Mouse (Mus musculus): ENCODE data around the gene Paox. TPM values are rescaled to one million over a fixed set of nuclear protein-coding genes. Genes with fewer than 3 reads are reported as not detected.

Gene Paox
- total RNA-seq (2012; rRNA removed) (0.29 TPM in 1 of 2 replicates, not detected in the other), polyA plus RNA-seq (2012; ENCODE audit: insufficient read depth in 1 of 2, insufficient read length in 2 of 2, low read depth in 1 of 2, low replicate concordance in 2 of 2, missing spikeins in 1 of 2) (under 1 TPM in 1 of 2 experiments, not detected in 1; 0.25 TPM)

GRCm38 (mm10) chr7:140115583-140116328 lies at the start of gene Paox:
Gene Paox (plus strand): TSS chr7:140115799.
- H3K4me1 ChIP-seq (ENCODE audit: control insufficient read depth in 1 of 2, insufficient read depth in 2 of 2, low read length in 2 of 2): peaks cover 5% of the 10 kb centered on the region in 2 experiments; a peak in 3 of 4 replicates
- peak; percentile 81 for DNase-seq (ENCODE audit: low read depth, low spot score)
- TF ChIP-seq EP300 (IDR thresholded peaks at IDR 0.05; ENCODE audit: low read depth in 1 of 2, low read length in 2 of 2): no peak
- TF ChIP-seq SIN3A (IDR thresholded peaks at IDR 0.05; ENCODE audit: low read length): peak; percentile 55
- TF ChIP-seq ETS1 (IDR thresholded peaks at IDR 0.05; ENCODE audit: low read depth, low read length): peak; percentile 20; the same call in 1 of the 2 replicates
- no peak for TF ChIP-seq SMC3 (IDR thresholded peaks at IDR 0.05; ENCODE audit: low read depth, low read length)
- H3K9ac ChIP-seq (ENCODE audit: control insufficient read depth, low read depth, low read length, poor library complexity, severe bottlenecking): peak within 1 kb of the TSS; percentile 81
- peak within 1 kb of the TSS; percentile 65 for H3K27ac ChIP-seq (ENCODE audit: control insufficient read depth, low read depth, low read length)
- peak within 1 kb of the TSS; percentile 73 to 79 for H3K4me3 ChIP-seq (ENCODE audit: control insufficient read depth in 1 of 2, insufficient read depth in 1 of 2, low read depth in 2 of 2, low read length in 2 of 2)
- peaks cover 0 to 2% of the 10 kb centered on the region in 2 experiments; a peak in 2 of 4 replicates for H3K36me3 ChIP-seq (ENCODE audit: control insufficient read depth in 1 of 2, insufficient read depth in 2 of 2, low read length in 2 of 2)
- peaks cover 3% of the 10 kb centered on the region for H3K79me2 ChIP-seq (ENCODE audit: control insufficient read depth, insufficient read depth, low read length, poor library complexity)
- no peaks in the 10 kb centered on the region for H3K27me3 ChIP-seq (ENCODE audit: control insufficient read depth in 1 of 2, insufficient read depth in 2 of 2, low read length in 2 of 2)
- H3K9me3 ChIP-seq (replicated peaks; ENCODE audit: insufficient read depth, low read length): no peaks in the 10 kb centered on the region

- Histone ChIP-seq H3K9ac (ENCODE audit: control insufficient read depth, low read depth, low read length, poor library complexity, severe bottlenecking) (no peak overlapping the region), H3K36me3 (ENCODE audit: control insufficient read depth in 1 of 2, insufficient read depth in 2 of 2, low read length in 2 of 2) (no peaks in the 10 kb centered on the region), H3K27ac (ENCODE audit: control insufficient read depth, low read depth, low read length) (no peak overlapping the region), H3K27me3 (ENCODE audit: control insufficient read depth in 1 of 2, insufficient read depth in 2 of 2, low read length in 2 of 2) (no peaks in the 10 kb centered on the region; a peak in 1 of 4 replicates), H3K79me2 (ENCODE audit: control insufficient read depth, insufficient read depth, low read length, poor library complexity) (no peaks in the 10 kb centered on the region), H3K9me3 (replicated peaks; ENCODE audit: insufficient read depth, low read length) (no peaks in the 10 kb centered on the region), H3K4me1 (ENCODE audit: control insufficient read depth in 1 of 2, insufficient read depth in 2 of 2, low read length in 2 of 2) (no peaks in the 10 kb centered on the region), H3K4me3 (ENCODE audit: control insufficient read depth in 1 of 2, insufficient read depth in 1 of 2, low read depth in 2 of 2, low read length in 2 of 2) (no peak overlapping the region)
- DNase-seq (ENCODE audit: low read depth, low spot score): no peak
- no peak for TF ChIP-seq BHLHE40 (IDR thresholded peaks at IDR 0.05; ENCODE audit: borderline replicate concordance, low read depth, low read length)
- no peak for TF ChIP-seq MYB (IDR thresholded peaks at IDR 0.05; ENCODE audit: low read depth, low read length)
Observed at GRCm38 (mm10) chr7:140067397-140067796, 48.2 kb upstream of the Paox start.

- H3K4me3 ChIP-seq (ENCODE audit: control insufficient read depth in 1 of 2, insufficient read depth in 1 of 2, low read depth in 2 of 2, low read length in 2 of 2): no peak overlapping the region
- no peak overlapping the region for H3K9ac ChIP-seq (ENCODE audit: control insufficient read depth, low read depth, low read length, poor library complexity, severe bottlenecking)
- H3K27me3 ChIP-seq (ENCODE audit: control insufficient read depth in 1 of 2, insufficient read depth in 2 of 2, low read length in 2 of 2): no peaks in the 10 kb centered on the region; a peak in 1 of 4 replicates
- no peak overlapping the region for H3K27ac ChIP-seq (ENCODE audit: control insufficient read depth, low read depth, low read length)
- H3K36me3 ChIP-seq (ENCODE audit: control insufficient read depth in 1 of 2, insufficient read depth in 2 of 2, low read length in 2 of 2): no peaks in the 10 kb centered on the region
- DNase-seq (ENCODE audit: low read depth, low spot score): no peak
- no peaks in the 10 kb centered on the region for H3K9me3 ChIP-seq (replicated peaks; ENCODE audit: insufficient read depth, low read length)
- no peaks in the 10 kb centered on the region for H3K4me1 ChIP-seq (ENCODE audit: control insufficient read depth in 1 of 2, insufficient read depth in 2 of 2, low read length in 2 of 2)
- H3K79me2 ChIP-seq (ENCODE audit: control insufficient read depth, insufficient read depth, low read length, poor library complexity): no peaks in the 10 kb centered on the region
- TF ChIP-seq HCFC1 (IDR thresholded peaks at IDR 0.05; ENCODE audit: low read depth, low read length): no peak
- no peak for TF ChIP-seq JUND (IDR thresholded peaks at IDR 0.05; ENCODE audit: low read depth, low read length)
- no peak for TF ChIP-seq MYB (IDR thresholded peaks at IDR 0.05; ENCODE audit: low read depth, low read length)
- no peak for TF ChIP-seq MAFK (IDR thresholded peaks at IDR 0.05; ENCODE audit: borderline replicate concordance, low read depth, low read length)
- TF ChIP-seq MEF2A (IDR thresholded peaks at IDR 0.05; ENCODE audit: extremely low read depth, insufficient replicate concordance, low read depth, low read length, poor library complexity, severe bottlenecking): no peak
- TF ChIP-seq MYC (IDR thresholded peaks at IDR 0.05; ENCODE audit: low read depth, low read length): no peak
- no peak for TF ChIP-seq GABPA (IDR thresholded peaks at IDR 0.05; ENCODE audit: low read depth, low read length)
- no peak for TF ChIP-seq TBP (IDR thresholded peaks at IDR 0.05; ENCODE audit: low read depth, low read length)
Observed at GRCm38 (mm10) chr7:140070042-140070711, 45.4 kb upstream of the Paox start.
